Mouse (Mus musculus) G1E (cell line): ENCODE results near the gene Rap1b. TPM values are rescaled to one million over a fixed set of nuclear protein-coding genes. Genes with fewer than 3 reads are reported as not detected.

ENCODE experiments used
- ATAC-seq: 2 replicates; pipeline ENCODE4 v1.8.0; 2016; ENCODE audit warnings: mild to moderate bottlenecking; ENCODE audit not compliant: insufficient number of reproducible peaks, poor library complexity, low FRiP score, severe bottlenecking; ENCODE audit errors: extremely low read depth
- DNase-seq: peaks from one replicate; pipeline ENCODE4 v3.0.0; 2012; ENCODE audit warnings: low spot score
- H3K27me3 ChIP-seq: 2 replicates; pipeline ENCODE4 v1.6.1; 2012; ENCODE audit warnings: mild to moderate bottlenecking, low read length, inconsistent platforms; ENCODE audit not compliant: insufficient read depth
- H3K36me3 ChIP-seq: replicated peaks from 2 replicates; pipeline ENCODE3; 2012; ENCODE audit warnings: mild to moderate bottlenecking, inconsistent platforms
- H3K4me1 ChIP-seq: 2 replicates; pipeline ENCODE4 v1.6.1; 2012; ENCODE audit warnings: low read depth, low read length, inconsistent platforms, mixed read lengths; ENCODE audit not compliant: insufficient read depth
- H3K4me3 ChIP-seq: 2 replicates; pipeline ENCODE4 v1.5.1; 2012; ENCODE audit warnings: low read depth, mild to moderate bottlenecking, inconsistent platforms, low read length, moderate library complexity, mixed read lengths
- H3K9me3 ChIP-seq: replicated peaks from 2 replicates; pipeline ENCODE4 v1.6.1; 2012; ENCODE audit warnings: inconsistent platforms
- CTCF ChIP-seq: IDR thresholded peaks from 2 replicates; pipeline ENCODE4 v1.5.1; 2012; ENCODE audit warnings: low read depth, low read length, inconsistent platforms, mixed read lengths
- GATA1 ChIP-seq: IDR thresholded peaks from 2 replicates; pipeline ENCODE4 v1.6.1; 2012; ENCODE audit warnings: borderline replicate concordance, low read length, inconsistent platforms, mixed read lengths
- GATA2 ChIP-seq: IDR thresholded peaks from 2 replicates; pipeline ENCODE4 v1.6.1; 2012; ENCODE audit warnings: low read depth, low read length, inconsistent platforms, borderline replicate concordance
- POLR2AphosphoS5 ChIP-seq: IDR thresholded peaks from 2 replicates; pipeline ENCODE4 v1.6.1; 2012; ENCODE audit warnings: low read depth, low read length, inconsistent platforms; ENCODE audit not compliant: insufficient replicate concordance
- TAL1 ChIP-seq: conservative IDR thresholded peaks from 2 replicates; pipeline ENCODE4 v1.6.1; 2012; ENCODE audit warnings: low read depth, low read length, inconsistent platforms, mixed read lengths
- polyA plus RNA-seq: library from polyadenylated mRNA; stranded (reverse); fragments of >175 nt; gene quantifications from 2 replicates; pipeline ENCODE4 v1.2.3, GENCODE M21; 2012
- total RNA-seq, 2 experiments: library from RNA; stranded (forward) in 1 of 2; stranded (reverse) in 1 of 2; fragments of 200-1000 nt in 1 of 2; fragments of >200 nt in 1 of 2; fragmentation: Nextera tagmentation in 1 of 2; gene quantifications; 2 replicates each; pipeline ENCODE4 v1.2.3; 2014 to 2017

Gene Rap1b
- total and polyA plus RNA-seq, 3 experiments, result 23.4 to 121 (median 73.1) TPM

DNA sequence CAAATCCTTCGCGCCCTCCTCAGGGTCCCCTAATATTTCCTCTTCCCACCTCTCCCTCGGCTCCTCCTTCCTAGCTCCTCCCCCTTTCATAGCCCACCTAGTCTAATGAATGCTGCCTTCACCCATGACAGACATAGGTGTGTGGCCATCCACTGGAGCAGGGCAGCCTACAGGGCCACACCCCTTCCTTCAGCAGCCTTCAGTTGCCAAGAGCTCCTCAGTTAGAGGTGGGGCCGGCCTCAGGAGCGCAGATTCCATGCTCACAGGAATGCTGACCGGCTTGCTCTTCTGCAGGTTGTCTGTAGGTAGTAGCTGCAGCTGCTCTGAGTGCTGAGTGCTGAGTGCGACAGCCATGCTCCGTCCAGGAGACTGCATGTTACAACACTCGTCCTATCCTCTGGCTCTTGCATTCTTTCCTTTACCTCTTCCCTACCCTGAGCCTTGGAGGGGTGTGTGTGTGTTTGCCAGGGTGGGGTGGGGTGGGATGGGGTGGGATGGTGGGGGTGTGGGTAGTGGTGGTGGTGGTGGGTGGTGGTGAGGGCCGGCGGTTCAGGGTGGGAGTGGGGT, 16.3 kb upstream of the Rap1b start:
- no peaks in the 10 kb centered on the region for H3K4me1 ChIP-seq
- ATAC-seq, result no peak
- peaks cover 6% of the 10 kb centered on the region; the same call in 1 of the 2 replicates for H3K27me3 ChIP-seq
- H3K4me3 ChIP-seq, result no peak overlapping the region
- H3K36me3 ChIP-seq, result no peaks in the 10 kb centered on the region
- TF ChIP-seq GATA1 (no peak), POLR2AphosphoS5 (no peak), GATA2 (no peak), CTCF (no peak), TAL1 (no peak)
- DNase-seq, result no peak
- H3K9me3 ChIP-seq, result no peaks in the 10 kb centered on the region

DNA sequence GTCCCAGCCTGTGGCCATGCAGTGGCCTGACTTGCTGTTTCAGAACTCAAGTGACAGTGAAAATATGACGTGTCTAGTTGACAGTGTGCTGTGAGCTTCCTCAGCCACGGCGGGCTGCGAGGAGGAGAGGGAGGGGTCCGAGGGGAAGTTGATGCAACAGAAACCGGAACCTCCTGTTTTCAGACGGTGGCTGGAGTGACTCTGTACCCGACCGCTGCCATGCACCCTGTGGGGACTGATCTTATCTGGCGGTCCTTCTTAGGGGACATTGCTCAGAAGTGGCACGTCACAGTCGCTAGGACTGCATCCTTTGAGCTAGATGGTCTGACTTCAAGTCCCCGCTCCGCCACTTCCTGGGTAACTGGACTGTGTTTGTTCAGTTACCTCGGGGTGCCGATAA, 15.1 kb upstream of the Rap1b start:
- Histone ChIP-seq H3K4me1 (no peaks in the 10 kb centered on the region), H3K4me3 (no peak overlapping the region), H3K27me3 (peaks cover 6% of the 10 kb centered on the region; the same call in 1 of the 2 replicates), H3K9me3 (no peaks in the 10 kb centered on the region), H3K36me3 (no peaks in the 10 kb centered on the region)
- TF ChIP-seq GATA1, result no peak
- no peak for TF ChIP-seq CTCF
- TF ChIP-seq GATA2, result no peak
- no peak for TF ChIP-seq TAL1
- TF ChIP-seq POLR2AphosphoS5, result no peak
- ATAC-seq (no peak), DNase-seq (no peak)

DNA sequence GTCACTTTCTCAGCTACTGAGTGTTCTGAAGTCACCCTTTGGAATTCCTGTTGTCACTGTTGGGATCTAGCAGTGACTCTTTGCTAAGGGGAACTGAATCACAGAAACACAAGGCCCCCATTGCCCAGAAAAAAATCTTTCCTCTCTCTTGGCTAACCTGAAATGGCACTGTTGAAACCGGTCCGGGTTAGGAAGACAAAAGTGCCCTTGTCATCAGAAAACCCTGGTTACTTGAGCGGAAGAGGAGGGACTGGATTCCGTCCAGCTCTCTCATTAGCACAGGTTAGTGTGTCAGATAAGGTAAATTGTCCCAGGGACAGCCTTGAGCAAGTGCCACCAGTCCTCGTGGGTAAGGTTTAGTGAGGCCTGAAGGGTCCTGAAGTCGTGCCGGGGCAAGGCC, 14.5 kb upstream of the Rap1b start:
- ATAC-seq, result no peak

DNA sequence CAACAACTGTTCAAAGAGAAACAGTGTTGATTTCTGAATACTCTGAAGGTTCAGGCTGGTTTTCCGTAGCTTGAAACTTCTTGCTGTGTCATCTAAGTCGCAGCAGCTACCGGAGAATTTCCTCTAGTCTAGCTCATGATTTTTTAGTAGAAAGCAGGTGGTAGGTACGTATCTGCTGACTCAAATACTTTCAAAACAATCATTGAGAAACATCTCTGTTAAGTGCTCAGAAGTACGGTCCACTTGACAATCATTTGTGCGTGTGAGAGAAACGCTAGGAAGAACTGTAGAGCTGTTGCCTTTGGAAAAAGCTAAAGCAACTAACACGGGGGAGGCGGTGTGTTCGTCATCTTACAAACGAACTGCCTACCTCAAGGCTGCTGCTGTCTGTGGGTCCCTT, 14.0 kb upstream of the Rap1b start:
- TF ChIP-seq CTCF (no peak), GATA1 (no peak), POLR2AphosphoS5 (no peak), GATA2 (no peak), TAL1 (no peak)
- Histone ChIP-seq H3K27me3 (peaks cover 6% of the 10 kb centered on the region; the same call in 1 of the 2 replicates), H3K4me3 (no peak overlapping the region), H3K4me1 (no peaks in the 10 kb centered on the region), H3K9me3 (no peaks in the 10 kb centered on the region), H3K36me3 (no peaks in the 10 kb centered on the region)
- ATAC-seq (no peak), DNase-seq (no peak)

More for the DNA sequence above, 14.5 kb upstream of the Rap1b start:
- no peak overlapping the region for H3K4me3 ChIP-seq
- H3K9me3 ChIP-seq, result no peaks in the 10 kb centered on the region
- no peaks in the 10 kb centered on the region for H3K36me3 ChIP-seq
- H3K27me3 ChIP-seq, result peaks cover 6% of the 10 kb centered on the region; the same call in 1 of the 2 replicates
- TF ChIP-seq CTCF (no peak), POLR2AphosphoS5 (no peak)
- DNase-seq, result no peak
- H3K4me1 ChIP-seq, result no peaks in the 10 kb centered on the region

DNA sequence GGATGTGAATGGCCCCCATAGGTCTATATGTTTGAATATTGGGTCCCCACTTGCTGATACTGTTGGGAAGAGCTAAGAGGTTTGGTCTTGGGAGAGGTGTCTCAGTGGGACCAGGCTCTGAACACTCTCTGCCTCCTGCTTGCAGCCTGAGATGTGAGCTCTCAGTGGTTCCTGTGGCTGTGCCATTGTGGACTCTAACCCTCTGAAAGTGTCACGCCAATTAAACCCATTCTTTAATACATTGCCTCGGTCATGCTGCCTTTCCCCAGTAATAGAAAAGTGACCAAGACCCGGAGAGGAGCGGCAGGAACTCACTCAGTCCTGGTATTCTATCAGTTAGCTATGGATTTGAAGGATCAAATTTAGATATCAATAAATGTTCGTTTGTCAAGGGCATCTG, 12.4 kb upstream of the Rap1b start:
- DNase-seq (no peak), ATAC-seq (no peak)
- H3K27me3 ChIP-seq, result peaks cover 6% of the 10 kb centered on the region; the same call in 1 of the 2 replicates
- no peaks in the 10 kb centered on the region for H3K4me1 ChIP-seq
- no peaks in the 10 kb centered on the region for H3K9me3 ChIP-seq
- TF ChIP-seq GATA1, result no peak
- TF ChIP-seq POLR2AphosphoS5, result no peak
- TF ChIP-seq TAL1, result no peak
- TF ChIP-seq CTCF, result no peak
- no peak for TF ChIP-seq GATA2
- H3K36me3 ChIP-seq, result no peaks in the 10 kb centered on the region
- no peak overlapping the region for H3K4me3 ChIP-seq

DNA sequence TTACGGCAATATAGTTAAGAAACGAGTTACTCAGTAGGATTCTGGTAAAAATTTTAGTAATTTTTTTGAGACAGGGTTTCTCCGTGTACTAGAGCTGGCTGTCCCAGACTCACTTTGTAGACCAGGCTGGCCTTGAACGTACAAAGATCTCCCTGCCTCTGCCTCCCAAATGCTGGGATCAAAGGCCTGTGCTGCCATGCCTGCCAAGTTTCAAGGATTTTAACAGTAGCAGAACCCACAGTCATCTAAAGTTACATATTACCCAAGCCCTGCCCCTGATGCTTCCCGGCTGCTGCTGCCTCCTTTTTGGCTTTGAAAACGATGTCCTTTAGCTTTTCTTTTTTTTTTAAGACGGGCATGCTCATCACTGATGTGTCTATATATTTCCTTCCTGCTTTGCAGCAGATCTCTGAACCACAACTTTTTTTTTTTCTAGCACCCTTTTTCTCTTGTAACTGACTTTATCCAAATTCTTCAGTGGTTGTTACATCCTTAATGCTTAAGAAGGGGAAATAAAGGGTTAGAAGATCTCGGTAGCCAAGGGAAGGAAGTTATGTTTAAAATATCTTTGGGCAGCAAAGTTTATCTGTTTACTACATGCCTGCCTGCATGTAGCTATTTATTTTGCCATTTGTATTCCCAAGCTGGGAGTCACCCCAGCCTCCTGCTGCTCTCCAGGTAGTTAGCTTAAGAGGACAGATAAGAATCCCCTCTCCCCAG, 10.3 kb upstream of the Rap1b start:
- DNase-seq (no peak), ATAC-seq (no peak)
- H3K27me3 ChIP-seq, result peaks cover 6% of the 10 kb centered on the region; the same call in 1 of the 2 replicates
- no peaks in the 10 kb centered on the region for H3K36me3 ChIP-seq
- H3K4me3 ChIP-seq, result no peak overlapping the region
- TF ChIP-seq TAL1 (no peak), GATA1 (no peak), CTCF (no peak), GATA2 (no peak), POLR2AphosphoS5 (no peak)
- no peaks in the 10 kb centered on the region for H3K9me3 ChIP-seq
- no peaks in the 10 kb centered on the region for H3K4me1 ChIP-seq
